Mouse (Mus musculus) left cerebral cortex, adult 18-20 months (tissue): ENCODE results near the gene Kif9. TPM values are rescaled to one million over a fixed set of nuclear protein-coding genes. Genes with fewer than 3 reads are reported as not detected.
A peak's percentile ranks its signal among the peaks of the same experiment; 100 is the strongest.

ENCODE experiments used
- DNase-seq, 2 experiments: peaks; one replicate each; pipeline ENCODE4 v3.0.0; 2021 to 2022; ENCODE audit warnings: low spot score in 2 of 2, mixed read lengths in 1 of 2
- long read RNA-seq, 2 experiments: library from polyadenylated mRNA; stranded (forward); transcript quantifications; one replicate each; pipeline ENCODE4 v2.0.0; 2021
- total RNA-seq, 2 experiments: library from RNA; stranded (reverse); gene quantifications; 2 replicates each; pipeline ENCODE4 v1.2.3; 2021

The Kif9 gene
- total RNA-seq: 1 to 10 TPM; 3.6 to 5.3 TPM
- long read RNA-seq, experiment 1, partial matches to known transcripts: 1 of 4 reads
- long read RNA-seq, experiment 1, other reads (novel, unspliced or antisense): 3 of 4 reads
- long read RNA-seq, experiment 2, partial matches to known transcripts: 0 of 3 reads
- long read RNA-seq, experiment 2, other reads (novel, unspliced or antisense): 3 of 3 reads

DNA sequence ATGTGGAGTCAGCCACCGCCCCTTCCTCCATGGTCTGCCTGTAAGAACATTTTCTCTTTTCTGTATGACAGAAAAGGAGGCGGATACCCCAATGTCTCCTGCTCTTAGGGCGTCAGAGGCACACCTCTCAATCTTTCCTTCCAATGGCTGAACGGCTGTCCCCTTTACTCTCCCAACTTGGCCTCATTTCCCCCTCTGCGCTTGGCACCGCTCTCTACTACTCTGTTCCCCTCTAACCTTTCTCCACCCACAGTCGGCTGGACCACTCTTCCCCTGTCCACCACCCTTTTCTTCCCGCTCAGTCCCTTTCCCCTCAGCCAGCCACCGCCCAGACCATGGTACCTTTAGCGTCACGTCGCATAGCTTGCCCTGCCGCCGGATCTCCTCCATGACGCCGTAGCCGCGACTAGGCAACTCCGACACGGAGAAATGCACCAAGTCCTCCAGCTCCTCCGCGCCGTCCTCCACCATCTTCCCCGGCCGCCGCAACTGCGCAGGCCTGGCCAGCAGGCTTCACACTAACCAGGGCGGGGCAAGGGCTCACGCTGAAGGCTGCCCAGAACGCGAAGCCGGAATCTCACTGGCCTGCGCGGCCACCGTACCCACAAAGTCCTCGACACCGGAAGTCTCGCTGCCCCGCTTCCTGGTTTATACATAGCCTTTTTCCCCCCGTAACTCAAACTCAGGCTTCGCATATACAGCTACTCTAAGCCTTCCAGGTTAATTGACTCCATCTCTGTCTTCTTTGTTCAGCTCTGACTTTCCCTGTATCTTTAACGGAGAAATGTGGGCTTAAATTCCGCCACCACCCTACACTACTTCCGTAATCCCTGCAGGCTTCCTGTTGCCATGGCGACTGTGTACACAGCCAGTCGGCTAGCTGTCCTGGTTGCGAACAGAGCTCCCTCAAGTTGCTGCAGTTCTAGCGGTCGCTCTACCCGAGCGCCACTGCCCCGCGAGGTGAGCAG lies at the start of gene Kif9, which contains the start of gene Klhl18:
Gene Kif9 (plus strand): TSS at position 835 of the 968 bp plus-strand sequence.
Gene Klhl18 (minus strand): TSS at position 571 of the 968 bp plus-strand sequence.
- DNase-seq: peak; percentile 99

DNA sequence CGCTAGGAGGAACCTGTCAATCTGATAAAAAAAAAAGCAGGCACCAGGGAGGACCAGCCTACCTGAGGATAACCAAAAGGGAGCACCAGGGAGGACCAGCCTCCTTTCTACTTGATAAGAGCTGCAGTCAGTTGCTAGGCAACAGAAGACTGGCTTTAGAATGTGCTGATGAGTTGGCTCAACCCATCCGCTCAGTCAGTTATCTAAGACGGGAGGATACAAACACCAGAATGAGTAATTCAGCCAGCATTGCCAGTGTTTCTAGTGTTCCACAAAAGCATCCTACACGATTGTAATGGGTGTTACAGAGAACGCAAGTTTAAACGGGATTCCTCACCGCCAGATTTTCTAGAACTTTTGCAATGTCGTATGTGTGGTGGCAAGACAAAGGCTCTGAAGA lies 45.5 kb upstream of the Kif9 start:
- peak; percentile 33 to 35 for DNase-seq

DNA sequence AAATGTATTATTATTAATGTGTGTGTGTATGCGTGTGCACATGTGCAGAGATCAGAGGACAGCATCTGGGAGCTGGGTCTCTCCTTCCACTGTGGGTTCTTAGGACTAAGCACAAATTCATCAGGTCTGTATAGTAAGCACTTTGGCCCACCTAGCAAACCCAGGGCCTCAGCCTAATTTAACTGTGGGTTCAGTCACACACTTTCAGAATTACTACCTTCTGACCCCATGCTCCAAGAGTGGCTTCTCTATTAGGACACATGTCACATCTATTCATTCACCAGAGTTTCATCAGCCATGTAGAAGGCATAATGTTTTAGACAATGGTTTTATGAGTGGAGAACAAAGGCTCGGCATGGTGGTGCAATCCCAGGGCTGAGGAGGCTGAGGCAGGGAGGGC lies 43.7 kb upstream of the Kif9 start:
- no peak for DNase-seq

DNA sequence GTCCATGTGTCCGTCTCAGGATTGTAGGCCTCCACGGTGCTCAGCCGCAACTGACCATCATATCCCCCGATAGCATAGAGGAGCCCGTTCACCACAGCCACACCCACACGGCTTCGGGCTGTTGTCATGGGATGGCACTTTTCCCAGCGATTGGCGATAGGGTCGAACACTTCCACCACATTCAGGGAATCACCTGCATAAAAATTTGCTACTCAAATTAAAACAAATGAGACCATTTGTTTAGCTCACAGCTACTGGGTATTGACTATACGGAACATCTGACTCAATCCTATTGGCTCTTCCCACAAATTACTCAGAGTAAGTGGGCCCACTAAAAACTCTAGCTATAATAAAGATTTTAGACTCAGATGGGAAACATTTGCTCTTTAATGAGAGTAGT lies 40.7 kb upstream of the Kif9 start:
- no peak for DNase-seq

DNA sequence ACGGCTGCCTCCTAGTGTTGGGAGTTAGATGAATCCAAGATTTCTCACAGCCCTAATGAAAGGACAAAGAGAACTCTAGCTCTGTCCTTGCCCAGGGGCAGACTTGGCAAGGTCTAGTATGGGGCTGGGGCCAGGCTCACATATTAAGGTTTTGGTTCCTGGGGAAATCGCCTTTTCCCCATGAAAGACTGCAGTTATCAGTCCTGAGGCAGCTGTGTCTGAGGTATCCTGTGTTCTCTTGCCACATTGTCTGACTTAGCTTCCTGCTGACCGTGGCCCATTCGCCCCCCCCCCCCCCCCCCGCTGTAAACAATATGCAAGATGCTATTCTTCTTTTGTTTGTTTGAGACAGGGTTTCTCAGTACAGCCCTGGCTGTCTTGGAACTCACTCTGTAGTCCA lies 36.7 kb upstream of the Kif9 start:
- no peak for DNase-seq

DNA sequence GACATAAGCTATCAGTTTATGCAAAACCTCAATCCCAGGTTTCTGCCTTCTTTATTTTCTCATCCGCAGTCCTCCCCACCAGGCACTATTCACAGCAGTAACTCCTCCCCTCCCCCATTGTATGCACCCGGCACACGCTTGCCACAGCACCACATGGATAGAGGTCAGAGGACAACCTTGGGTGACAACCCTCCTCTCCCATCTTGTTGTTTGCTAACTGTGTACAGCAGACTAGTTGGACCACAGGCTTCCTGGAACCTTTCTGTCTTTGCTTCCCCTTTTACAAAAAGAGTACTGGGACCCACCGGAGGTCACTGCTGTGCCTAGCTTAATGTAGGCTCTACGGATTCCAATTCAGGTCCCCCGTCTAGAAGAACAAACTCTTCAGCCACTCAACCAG lies 36.2 kb upstream of the Kif9 start:
- DNase-seq: no peak

DNA sequence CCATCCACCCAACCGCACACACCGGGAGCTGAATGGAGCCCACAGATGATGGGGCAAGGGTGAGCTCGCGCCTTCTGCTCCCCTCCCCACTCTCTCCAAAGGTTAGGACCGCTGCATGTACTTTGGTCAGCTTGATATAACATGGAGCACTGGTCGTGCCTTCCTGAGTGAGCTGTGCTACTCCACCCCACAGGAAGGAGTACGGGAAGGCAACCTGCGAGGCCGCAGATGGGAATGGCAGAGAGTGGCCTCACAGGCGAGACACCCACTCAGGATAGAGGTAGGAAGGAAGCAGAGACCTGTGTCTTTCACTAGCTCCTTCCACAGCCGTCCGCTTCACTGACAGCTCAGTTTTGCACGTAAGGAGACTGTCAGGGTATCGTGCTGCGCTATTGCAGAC lies 28.4 kb upstream of the Kif9 start:
- DNase-seq: no peak

DNA sequence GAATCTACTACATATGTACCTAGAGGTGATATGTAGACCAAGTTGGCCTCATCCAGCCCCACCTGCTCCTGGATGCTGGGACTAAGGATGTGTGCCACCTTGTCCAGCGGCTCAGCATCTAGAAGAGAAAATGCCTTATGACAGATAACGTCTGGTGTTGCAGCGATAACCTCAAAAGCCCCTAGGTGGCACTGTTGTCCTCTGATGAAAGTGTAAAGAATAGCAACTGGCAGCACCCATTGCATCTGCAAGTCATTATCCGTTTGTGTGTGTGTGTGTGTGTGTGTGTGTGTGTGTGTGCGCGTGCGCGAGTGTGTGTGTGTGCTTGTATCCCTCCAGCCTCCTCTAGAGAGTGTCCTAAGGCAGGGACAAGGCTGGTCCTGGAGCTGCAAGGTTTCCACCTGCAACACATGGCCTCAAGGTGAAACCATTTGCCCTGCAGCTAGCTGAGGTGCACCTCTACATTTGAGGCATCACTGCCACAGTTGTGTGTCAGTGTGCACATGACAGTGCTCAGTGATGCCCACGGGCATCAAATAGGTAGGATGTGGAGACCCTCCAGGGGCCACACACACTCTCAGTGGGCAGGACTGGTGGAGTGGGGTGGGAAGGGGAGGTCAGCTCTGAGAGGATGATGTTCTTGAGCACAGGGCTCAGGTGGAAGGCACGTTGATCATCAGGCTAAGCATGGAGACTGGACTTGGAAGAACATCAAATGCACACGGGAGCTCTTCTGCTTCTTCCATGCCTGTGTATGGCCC lies 27.7 kb upstream of the Kif9 start:
- peak; percentile 74 to 80 for DNase-seq

GRCm38 (mm10) chr9:110452523-110452922 lies 24.2 kb upstream of the Kif9 start:
- DNase-seq: no peak

GRCm38 (mm10) chr9:110457926-110458325 lies 18.8 kb upstream of the Kif9 start:
- no peak for DNase-seq

- DNase-seq: no peak
These were observed 17.5 kb upstream of the Kif9 start for GRCm38 (mm10) chr9:110459145-110459727.

DNA sequence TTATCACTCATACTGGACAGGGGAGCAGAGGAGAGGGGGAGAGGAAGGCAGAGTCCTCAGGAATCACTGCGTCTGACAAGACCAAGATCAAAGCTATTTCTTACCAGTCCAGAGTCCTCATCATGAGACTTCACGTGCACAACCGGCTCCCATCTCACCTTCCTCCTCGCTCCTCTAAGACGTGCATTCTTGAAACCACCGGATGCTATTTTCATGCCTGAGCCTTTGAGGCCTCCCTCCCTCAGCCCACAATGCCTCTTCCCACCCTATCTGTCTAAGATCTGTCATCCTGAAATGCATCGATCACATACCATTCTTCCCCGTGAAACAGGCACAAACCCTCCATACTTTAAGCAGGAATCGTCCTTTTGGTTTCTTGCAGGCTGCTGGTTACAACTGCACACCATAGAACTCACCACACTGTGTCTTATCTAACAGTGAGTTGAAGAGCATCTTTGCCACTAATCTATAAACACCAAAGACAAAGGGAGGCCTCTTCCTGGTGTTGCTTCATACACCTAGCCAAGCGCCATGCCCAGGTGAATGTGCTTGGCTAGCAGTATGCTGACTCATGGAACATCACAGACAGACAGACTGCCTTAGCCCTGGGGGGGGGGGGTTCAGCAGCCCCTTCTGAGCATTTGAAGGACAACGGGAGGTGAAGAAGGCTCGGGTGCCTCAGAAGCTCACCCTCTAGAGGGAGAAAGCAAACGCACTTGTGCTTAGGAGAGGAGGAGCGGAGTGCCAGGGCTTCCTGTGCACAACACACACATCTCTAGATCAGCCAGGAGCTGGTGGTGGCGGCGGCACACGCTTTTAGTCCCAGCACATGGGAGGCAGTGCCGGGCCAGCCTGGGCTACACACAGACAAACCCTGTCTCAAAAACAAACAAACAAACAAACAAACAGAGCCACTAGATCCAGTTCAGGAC lies 15.6 kb upstream of the Kif9 start:
- DNase-seq: no peak

GRCm38 (mm10) chr9:110462321-110462720 lies 14.4 kb upstream of the Kif9 start:
- DNase-seq: no peak

DNA sequence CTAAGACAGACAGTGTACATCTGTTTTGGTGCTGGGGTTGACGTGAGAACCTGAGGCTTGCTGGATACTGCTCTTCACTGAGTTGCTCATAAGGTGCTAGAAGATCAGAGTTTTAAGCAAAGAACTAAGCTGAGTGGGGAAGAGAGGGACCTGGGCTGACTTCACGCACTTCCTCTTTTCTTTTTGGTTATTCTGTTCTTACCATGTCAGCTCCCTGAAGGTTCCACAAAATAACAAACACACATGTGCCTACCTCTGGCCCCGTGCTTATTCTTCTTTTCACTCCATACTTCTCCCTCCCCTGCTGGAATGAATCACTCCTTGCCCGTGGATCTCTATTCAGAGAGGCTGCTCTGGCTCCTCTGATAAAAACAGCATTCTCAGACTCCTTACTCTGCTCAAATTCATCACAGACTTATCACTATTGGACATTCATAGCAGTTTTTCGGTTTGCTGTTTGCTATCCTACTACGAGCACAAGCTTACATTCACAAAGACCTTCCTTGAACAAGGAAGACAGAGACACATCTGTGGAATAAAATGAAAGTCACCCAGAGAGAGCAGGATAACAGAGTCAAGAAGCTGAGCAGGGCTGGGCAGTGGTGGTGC lies 12.7 kb upstream of the Kif9 start:
- DNase-seq: no peak

- DNase-seq: no peak
These were observed 11.4 kb upstream of the Kif9 start for GRCm38 (mm10) chr9:110465336-110465735.

- no peak for DNase-seq
These were observed 10.6 kb upstream of the Kif9 start for GRCm38 (mm10) chr9:110466179-110466578.

DNA sequence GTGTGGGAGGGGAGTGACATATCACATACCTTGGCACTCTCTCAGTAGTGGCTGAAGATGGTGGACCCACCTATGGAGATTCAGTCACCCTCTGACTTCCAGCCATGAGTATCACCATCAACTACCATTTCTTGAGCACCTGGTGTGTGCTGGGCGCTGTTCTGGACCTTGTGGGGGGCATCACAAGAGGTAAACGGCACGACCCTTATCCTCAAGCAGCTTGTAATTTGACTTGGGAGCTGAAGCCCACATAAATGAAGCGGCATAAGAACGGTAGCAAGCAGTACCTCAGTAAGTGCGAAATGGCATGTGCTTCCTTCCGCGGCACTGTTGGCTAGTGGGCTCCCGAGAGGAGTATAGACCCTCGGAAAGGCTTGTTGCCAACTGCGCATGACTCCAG lies 1.2 kb downstream of the Kif9 start:
- no peak for DNase-seq

DNA sequence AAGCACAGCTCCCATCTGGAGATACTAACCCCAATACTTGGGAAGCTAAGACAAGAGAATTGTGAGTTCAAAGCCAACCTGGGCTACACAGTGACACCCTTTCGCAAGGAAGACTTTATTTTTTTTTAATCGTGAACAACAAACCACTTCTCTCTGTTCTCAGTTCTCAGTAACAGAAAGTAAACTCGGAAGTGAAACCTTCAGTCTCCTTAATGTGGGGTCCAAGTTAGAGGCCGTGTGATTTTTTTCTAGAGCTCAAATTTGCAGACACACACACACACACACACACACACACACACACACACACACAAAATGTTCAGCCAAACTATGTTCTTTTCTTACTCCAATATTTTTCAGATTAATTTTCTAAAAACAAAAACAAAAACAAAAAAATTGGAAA lies 1.9 kb downstream of the Kif9 start:
- no peak for DNase-seq

DNA sequence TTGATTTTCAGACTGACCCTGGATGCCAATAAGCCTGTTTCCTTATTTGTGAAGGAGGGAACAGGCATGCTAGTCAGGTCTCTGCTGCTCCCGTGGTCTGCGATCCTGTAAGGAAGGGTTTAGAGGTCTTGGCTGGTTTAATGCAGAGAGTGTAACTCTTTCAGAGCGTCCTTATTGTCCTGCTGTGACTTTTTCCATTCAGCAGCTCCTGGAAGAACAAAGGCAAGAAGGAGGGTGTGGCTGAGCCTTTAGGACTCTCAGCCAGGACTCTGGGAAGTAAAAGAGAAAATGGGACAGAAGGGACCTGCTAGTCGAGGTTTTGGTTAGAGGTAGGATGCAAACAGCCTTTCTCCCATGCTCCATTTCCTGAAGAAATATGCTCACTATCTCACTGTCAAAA lies 12.1 kb downstream of the Kif9 start:
- DNase-seq: no peak

- no peak for DNase-seq
These were observed 14.2 kb downstream of the Kif9 start for GRCm38 (mm10) chr9:110490913-110491312.
